ENCODE assay signal across 12 mouse cellular contexts in genomic region chr8:128680548-128681325, GRCm38 (mm10). TPM values are rescaled to one million over a fixed set of nuclear protein-coding genes. Genes with fewer than 3 reads are reported as not detected.
DNase-seq lines count a peak whose midpoint lies in the region; ATAC-seq and TF ChIP-seq lines count a peak whose summit lies in the region.
"Had no signal": no experiment of that assay in that cellular context is flagged by ENCODE, and none has a peak within 500 bp of the region (broad histone marks: within the 10 kb centered on the region; RNA-seq: fewer than 3 reads in every experiment).

No protein-coding gene starts in this region.

- peak overlapping the region; percentile 95 for H3K27ac ChIP-seq in heart, embryonic 16.5 days (ENCODE audit: low read length)
- peak overlapping the region; percentile 93 for H3K27ac ChIP-seq in lung, embryonic 16.5 days (ENCODE audit: low read length)
- H3K27ac ChIP-seq in intestine, embryonic 16.5 days (ENCODE audit: low read length) = peak overlapping the region; percentile 87
- peak overlapping the region; percentile 94 for H3K27ac ChIP-seq in stomach, embryonic 16.5 days (ENCODE audit: low read length)
- H3K27ac ChIP-seq in hindbrain, postnatal 0 days = no peak overlapping the region
- H3K27ac ChIP-seq in midbrain, postnatal 0 days (ENCODE audit: low read depth, low read length) = no peak overlapping the region
- H3K27ac ChIP-seq: forebrain, embryonic 13.5 days had no signal

- H3K4me2 ChIP-seq in heart, embryonic 16.5 days (ENCODE audit: low read depth, low read length) = no peak overlapping the region
- H3K4me2 ChIP-seq in lung, embryonic 16.5 days (ENCODE audit: low read depth, low read length) = no peak overlapping the region
- no peak overlapping the region for H3K4me2 ChIP-seq in intestine, embryonic 16.5 days (ENCODE audit: low read depth, low read length)
- H3K4me2 ChIP-seq in stomach, embryonic 16.5 days (ENCODE audit: low read depth, low read length) = no peak overlapping the region
- no peak overlapping the region for H3K4me2 ChIP-seq in hindbrain, postnatal 0 days (ENCODE audit: low read depth, low read length)
- H3K4me2 ChIP-seq in midbrain, postnatal 0 days (ENCODE audit: low read depth, low read length, poor library complexity, severe bottlenecking) = no peak overlapping the region
- H3K4me2 ChIP-seq: forebrain, embryonic 13.5 days had no signal

- no peak for DNase-seq in heart, adult 11 months
- no peak for DNase-seq in lung, postnatal 25 days (ENCODE audit: low spot score)
- no peak for DNase-seq in hindbrain, postnatal 0 days (ENCODE audit: low spot score)
- no peak for DNase-seq in midbrain, postnatal 0 days (ENCODE audit: low spot score)
- DNase-seq: adrenal gland, postnatal 25 days; cerebellum, adult 2 months; thymus, postnatal 14 days had no signal

- no peaks in the 10 kb centered on the region for H3K9me3 ChIP-seq in heart, embryonic 16.5 days (replicated peaks; ENCODE audit: control insufficient read depth, low read length)
- H3K9me3 ChIP-seq in lung, embryonic 16.5 days (ENCODE audit: control insufficient read depth, low read length) = no peaks in the 10 kb centered on the region
- H3K9me3 ChIP-seq in intestine, embryonic 16.5 days (ENCODE audit: control insufficient read depth, low read length) = no peaks in the 10 kb centered on the region
- H3K9me3 ChIP-seq in stomach, embryonic 16.5 days (replicated peaks; ENCODE audit: control insufficient read depth, low read length) = no peaks in the 10 kb centered on the region
- H3K9me3 ChIP-seq in hindbrain, postnatal 0 days (ENCODE audit: low read length) = no peaks in the 10 kb centered on the region
- H3K9me3 ChIP-seq in midbrain, postnatal 0 days (ENCODE audit: low read length) = no peaks in the 10 kb centered on the region
- H3K9me3 ChIP-seq: forebrain, embryonic 13.5 days had no signal

- ATAC-seq in heart, embryonic 16.5 days (replicated peaks; ENCODE audit: extremely low read depth, insufficient read depth, low FRiP score) = no peak
- ATAC-seq in lung, embryonic 16.5 days (ENCODE audit: low read depth) = no peak
- ATAC-seq in intestine, embryonic 16.5 days = no peak
- ATAC-seq in stomach, embryonic 16.5 days (ENCODE audit: insufficient read depth, low FRiP score) = no peak
- no peak for ATAC-seq in hindbrain, postnatal 0 days
- no peak for ATAC-seq in midbrain, postnatal 0 days (ENCODE audit: low FRiP score)
- ATAC-seq: forebrain, embryonic 13.5 days had no signal

- no peak overlapping the region for H3K9ac ChIP-seq in heart, embryonic 16.5 days (ENCODE audit: low read length)
- H3K9ac ChIP-seq in lung, embryonic 16.5 days (ENCODE audit: low read length) = no peak overlapping the region
- H3K9ac ChIP-seq in intestine, embryonic 16.5 days (ENCODE audit: low read depth, low read length) = no peak overlapping the region
- H3K9ac ChIP-seq in stomach, embryonic 16.5 days (ENCODE audit: low read length) = no peak overlapping the region
- no peak overlapping the region for H3K9ac ChIP-seq in hindbrain, postnatal 0 days (replicated peaks; ENCODE audit: low read length)
- no peak overlapping the region for H3K9ac ChIP-seq in midbrain, postnatal 0 days (replicated peaks; ENCODE audit: low read length, poor library complexity, severe bottlenecking)
- H3K9ac ChIP-seq: forebrain, embryonic 13.5 days had no signal

- TF ChIP-seq CTCF in hindbrain, postnatal 0 days (IDR thresholded peaks at IDR 0.05; ENCODE audit: low read depth) = no peak
- TF ChIP-seq CTCF in midbrain, postnatal 0 days (IDR thresholded peaks at IDR 0.05) = no peak

- no peaks in the 10 kb centered on the region for H3K36me3 ChIP-seq in heart, embryonic 16.5 days (ENCODE audit: control insufficient read depth, insufficient read depth)
- no peaks in the 10 kb centered on the region for H3K36me3 ChIP-seq in lung, embryonic 16.5 days (ENCODE audit: control insufficient read depth, insufficient read depth, low read length)
- no peaks in the 10 kb centered on the region for H3K36me3 ChIP-seq in intestine, embryonic 16.5 days (ENCODE audit: control insufficient read depth, insufficient read depth, low read length)
- H3K36me3 ChIP-seq in stomach, embryonic 16.5 days (ENCODE audit: control insufficient read depth, insufficient read depth, low read length) = no peaks in the 10 kb centered on the region
- no peaks in the 10 kb centered on the region for H3K36me3 ChIP-seq in hindbrain, postnatal 0 days (ENCODE audit: insufficient read depth, low read length)
- H3K36me3 ChIP-seq in midbrain, postnatal 0 days (ENCODE audit: insufficient read depth, low read length) = no peaks in the 10 kb centered on the region

- WGBS in heart, embryonic 16.5 days = 89% methylated on average over 2 of the region's 2 CpGs
- 89% methylated on average over 2 of the region's 2 CpGs for WGBS in lung, embryonic 16.5 days
- 91% methylated on average over 2 of the region's 2 CpGs for WGBS in intestine, embryonic 16.5 days
- 77% methylated on average over 2 of the region's 2 CpGs for WGBS in stomach, embryonic 16.5 days
- 93% methylated on average over 2 of the region's 2 CpGs for WGBS in hindbrain, postnatal 0 days
- 95% methylated on average over 2 of the region's 2 CpGs for WGBS in midbrain, postnatal 0 days

- H3K4me3 ChIP-seq in heart, embryonic 16.5 days (ENCODE audit: low read length) = no peak overlapping the region
- H3K4me3 ChIP-seq in lung, embryonic 16.5 days (ENCODE audit: low read length) = no peak overlapping the region
- no peak overlapping the region for H3K4me3 ChIP-seq in intestine, embryonic 16.5 days (ENCODE audit: low read length)
- H3K4me3 ChIP-seq in stomach, embryonic 16.5 days (replicated peaks; ENCODE audit: low read length) = no peak overlapping the region
- no peak overlapping the region for H3K4me3 ChIP-seq in hindbrain, postnatal 0 days (ENCODE audit: low read length)
- no peak overlapping the region for H3K4me3 ChIP-seq in midbrain, postnatal 0 days (ENCODE audit: low read depth, low read length)
- H3K4me3 ChIP-seq: forebrain, embryonic 13.5 days had no signal

- H3K27me3 ChIP-seq in heart, embryonic 16.5 days (ENCODE audit: control insufficient read depth, insufficient read depth, low read length) = no peaks in the 10 kb centered on the region
- no peaks in the 10 kb centered on the region for H3K27me3 ChIP-seq in lung, embryonic 16.5 days (ENCODE audit: control insufficient read depth, insufficient read depth, low read depth, low read length)
- H3K27me3 ChIP-seq in intestine, embryonic 16.5 days (replicated peaks; ENCODE audit: control insufficient read depth, insufficient read depth, low read length) = no peaks in the 10 kb centered on the region
- no peaks in the 10 kb centered on the region for H3K27me3 ChIP-seq in stomach, embryonic 16.5 days (ENCODE audit: control insufficient read depth, insufficient read depth, low read length)
- no peaks in the 10 kb centered on the region for H3K27me3 ChIP-seq in hindbrain, postnatal 0 days (ENCODE audit: insufficient read depth, low read length)
- H3K27me3 ChIP-seq in midbrain, postnatal 0 days (ENCODE audit: insufficient read depth, low read length) = no peaks in the 10 kb centered on the region
- H3K27me3 ChIP-seq: forebrain, embryonic 13.5 days had no signal

- H3K4me1 ChIP-seq in heart, embryonic 16.5 days (ENCODE audit: control insufficient read depth, insufficient read depth, low read length) = peaks cover 16% of the 10 kb centered on the region
- peaks cover 8% of the 10 kb centered on the region for H3K4me1 ChIP-seq in lung, embryonic 16.5 days (replicated peaks; ENCODE audit: control insufficient read depth, insufficient read depth, low read length)
- H3K4me1 ChIP-seq in intestine, embryonic 16.5 days (ENCODE audit: control insufficient read depth, insufficient read depth, low read length) = 0 out of 2 replicates have a peak, but pooled peaks cover 5% of the 10 kb centered on the region
- peaks cover 3% of the 10 kb centered on the region; the same call in 1 of the 2 replicates for H3K4me1 ChIP-seq in stomach, embryonic 16.5 days (ENCODE audit: control insufficient read depth, insufficient read depth, low read length)
- H3K4me1 ChIP-seq in hindbrain, postnatal 0 days (ENCODE audit: insufficient read depth, low read length) = no peaks in the 10 kb centered on the region
- no peaks in the 10 kb centered on the region for H3K4me1 ChIP-seq in midbrain, postnatal 0 days (ENCODE audit: insufficient read depth, low read length)

RNA-seq across cellular contexts. Expression of gene Itgb1, which starts 4.7 kb away (rescaled TPM):
- 346 and 349 TPM in 2 replicates for polyA plus RNA-seq in heart, embryonic 16.5 days (2015; fragmentation: Nextera tagmentation; extraction: Ambion mirVana)
- polyA plus RNA-seq in lung, embryonic 16.5 days (2015; fragmentation: Nextera tagmentation; extraction: Ambion mirVana) = 373 and 384 TPM in 2 replicates
- 219 and 235 TPM in 2 replicates for polyA plus RNA-seq in intestine, embryonic 16.5 days (2015; fragmentation: Nextera tagmentation; extraction: Ambion mirVana)
- 299 and 315 TPM in 2 replicates for polyA plus RNA-seq in stomach, embryonic 16.5 days (2015; fragmentation: Nextera tagmentation; extraction: Ambion mirVana)
- total RNA-seq in hindbrain, postnatal 0 days (2014; rRNA removed) = 59.1 and 61.5 TPM in 2 replicates
- 70.8 and 75.7 TPM in 2 replicates for polyA plus RNA-seq in hindbrain, postnatal 0 days (2015; fragmentation: Nextera tagmentation; extraction: Ambion mirVana)
- 56.1 and 71.8 TPM in 2 replicates for total RNA-seq in midbrain, postnatal 0 days (2014; rRNA removed)
- polyA plus RNA-seq in midbrain, postnatal 0 days (2015; fragmentation: Nextera tagmentation; extraction: Ambion mirVana) = 57.6 and 59.7 TPM in 2 replicates

Comparison
In these comparisons a context has a peak if more than half of its experiments do, and no peak if none do; other contexts are left out.
1. H3K27ac ChIP-seq: peak in heart, embryonic 16.5 days (single experiment), lung, embryonic 16.5 days (single experiment), intestine, embryonic 16.5 days (single experiment) and stomach, embryonic 16.5 days (single experiment); none in hindbrain, postnatal 0 days (single experiment) and midbrain, postnatal 0 days (single experiment).